Mouse (Mus musculus) hindbrain, embryonic 10.5 days (tissue): ENCODE results near the gene Pak4. TPM values are rescaled to one million over a fixed set of nuclear protein-coding genes. Genes with fewer than 3 reads are reported as not detected.
"Not testable (repeated sequence)": the region's sequence is repeated elsewhere in the genome, so short reads cannot be mapped to it uniquely, and the experiment has no call there.

Experiments
- DNase-seq: peaks from one replicate; pipeline ENCODE4 v3.0.0-alpha.2; 2017; ENCODE audit warnings: low spot score
- H3K27ac ChIP-seq: fragments of 300-500 bp; sonication (generic); 2 replicates; pipeline ENCODE4 v1.5.1; 2016; ENCODE audit warnings: mild to moderate bottlenecking, moderate library complexity
- H3K27me3 ChIP-seq: fragments of 300-500 bp; sonication (generic); 2 replicates; pipeline ENCODE4 v1.6.1; 2016; ENCODE audit warnings: mild to moderate bottlenecking; ENCODE audit not compliant: poor library complexity, insufficient read depth, severe bottlenecking
- H3K36me3 ChIP-seq: fragments of 300-500 bp; sonication (generic); 2 replicates; pipeline ENCODE4 v1.6.1; 2016; ENCODE audit warnings: mild to moderate bottlenecking, moderate library complexity
- H3K4me1 ChIP-seq: fragments of 300-500 bp; sonication (generic); replicated peaks from 2 replicates; pipeline ENCODE4 v1.6.1; 2016; ENCODE audit warnings: mild to moderate bottlenecking
- H3K4me3 ChIP-seq: fragments of 300-500 bp; sonication (generic); 2 replicates; pipeline ENCODE4 v1.5.1; 2016; ENCODE audit warnings: mild to moderate bottlenecking, moderate library complexity
- H3K9me3 ChIP-seq: fragments of 300-500 bp; sonication (generic); 2 replicates; pipeline ENCODE4 v1.6.1; 2016; ENCODE audit warnings: mild to moderate bottlenecking, moderate library complexity
- WGBS: fragments of 180-500 bp; shearing (Covaris S2); methylation state at CpG from one replicate; pipeline ENCODE4 v1.1.7; 2016; 5-methylcytosine and 5-hydroxymethylcytosine counted together
- polyA plus RNA-seq: library from polyadenylated mRNA; unstranded; fragments of >200 nt; fragmentation: Nextera tagmentation; extraction: Ambion mirVana; gene quantifications from 2 replicates; pipeline ENCODE4 v1.2.1, GENCODE M21; 2016

The Pak4 gene
- polyA plus RNA-seq, 1 experiment from 2014 or later = 51.8 TPM

DNA sequence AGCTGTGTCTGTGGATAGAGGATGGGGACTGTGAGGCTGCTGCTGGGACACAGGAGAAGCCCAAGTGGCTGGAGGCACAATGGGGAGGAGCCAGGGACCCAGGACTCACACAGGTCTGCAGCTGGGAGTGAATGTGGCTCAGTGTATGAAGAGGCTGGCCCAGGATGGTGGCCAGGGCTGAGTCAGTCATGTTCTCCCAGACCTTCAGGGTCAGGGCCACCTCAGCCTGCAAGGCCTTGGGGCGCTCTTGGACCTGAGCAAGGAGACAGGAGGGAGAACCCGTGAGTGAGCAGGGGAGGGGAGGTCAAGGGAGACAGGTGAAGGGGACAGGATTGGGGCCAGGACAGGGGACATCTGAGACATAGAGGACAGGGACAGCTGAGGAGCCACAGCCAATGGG, 88.9 kb downstream of the Pak4 start:
- H3K36me3 ChIP-seq, H3K27me3 ChIP-seq, DNase-seq, H3K27ac ChIP-seq, H3K4me3 ChIP-seq, H3K4me1 ChIP-seq, H3K9me3 ChIP-seq: not testable (repeated sequence)
- 92% methylated on average over 2 of the region's 2 CpGs for WGBS

Other genes with a start within 250 kb of the Pak4 start
- gene Rps16, start 247.5 kb downstream of the Pak4 start, polyA plus RNA-seq = 777 and 925 TPM in 2 replicates
- 82.4 and 93.0 TPM in 2 replicates for gene Plekhg2, start 225.6 kb downstream of the Pak4 start, polyA plus RNA-seq
- gene Zfp36, start 217.9 kb downstream of the Pak4 start, polyA plus RNA-seq = 5.3 and 5.8 TPM in 2 replicates
- 62.9 and 65.0 TPM in 2 replicates for gene Med29, start 205.5 kb downstream of the Pak4 start, polyA plus RNA-seq
- 83.2 and 85.4 TPM in 2 replicates for gene Paf1, start 205.2 kb downstream of the Pak4 start, polyA plus RNA-seq
- 6.7 and 7.1 TPM in 2 replicates for gene Gmfg, start 160.7 kb downstream of the Pak4 start, polyA plus RNA-seq
- 4.4 and 5.2 TPM in 2 replicates for gene Lrfn1, start 146.2 kb downstream of the Pak4 start, polyA plus RNA-seq
- not detected in 2 replicates for gene Ifnl2, start 87.7 kb downstream of the Pak4 start, polyA plus RNA-seq
- gene Ifnl3, start 75.3 kb downstream of the Pak4 start, polyA plus RNA-seq = not detected in 2 replicates
- not detected in 2 replicates for gene Sycn, start 57.3 kb downstream of the Pak4 start, polyA plus RNA-seq
- gene Nccrp1, start 50.9 kb downstream of the Pak4 start, polyA plus RNA-seq = 0.10 TPM in 1 of 2 replicates, not detected in the other
- gene Samd4b, start within 50 bp of the Pak4 start, polyA plus RNA-seq = 34.0 and 44.0 TPM in 2 replicates
- gene Acp7, start 33.1 kb upstream of the Pak4 start, polyA plus RNA-seq = not detected in 2 replicates
- 5.6 TPM in 2 replicates for gene Fbxo27, start 94.7 kb upstream of the Pak4 start, polyA plus RNA-seq
- 8.8 and 10.4 TPM in 2 replicates for gene Fbxo17, start 118.6 kb upstream of the Pak4 start, polyA plus RNA-seq
- 151 and 160 TPM in 2 replicates for gene Mrps12, start 143.6 kb upstream of the Pak4 start, polyA plus RNA-seq
- gene Sars2, start 143.8 kb upstream of the Pak4 start, polyA plus RNA-seq = 38.6 and 43.9 TPM in 2 replicates
- gene Ccer2, start 158.0 kb upstream of the Pak4 start, polyA plus RNA-seq = 0.22 and 0.48 TPM in 2 replicates
- gene Sirt2, start 168.6 kb upstream of the Pak4 start, polyA plus RNA-seq = 66.5 and 84.5 TPM in 2 replicates
- 56.0 and 61.1 TPM in 2 replicates for gene Nfkbib, start 169.3 kb upstream of the Pak4 start, polyA plus RNA-seq
- gene Rinl, start 190.8 kb upstream of the Pak4 start, polyA plus RNA-seq = 4.0 TPM in 2 replicates
- 312 TPM in 2 replicates for gene Hnrnpl, start 210.4 kb upstream of the Pak4 start, polyA plus RNA-seq
- 87.9 and 93.3 TPM in 2 replicates for gene Ech1, start 227.0 kb upstream of the Pak4 start, polyA plus RNA-seq
- 3.9 and 4.0 TPM in 2 replicates for gene Lgals4, start 235.7 kb upstream of the Pak4 start, polyA plus RNA-seq